Mouse (Mus musculus): ENCODE results near the gene Sult2b1. TPM values are rescaled to one million over a fixed set of nuclear protein-coding genes. Genes with fewer than 3 reads are reported as not detected.
A peak's percentile ranks its signal among the peaks of the same experiment; 100 is the strongest.

Sult2b1 gene
- polyA plus RNA-seq, 1 experiment from 2014 or later = 8.6 TPM

DNA sequence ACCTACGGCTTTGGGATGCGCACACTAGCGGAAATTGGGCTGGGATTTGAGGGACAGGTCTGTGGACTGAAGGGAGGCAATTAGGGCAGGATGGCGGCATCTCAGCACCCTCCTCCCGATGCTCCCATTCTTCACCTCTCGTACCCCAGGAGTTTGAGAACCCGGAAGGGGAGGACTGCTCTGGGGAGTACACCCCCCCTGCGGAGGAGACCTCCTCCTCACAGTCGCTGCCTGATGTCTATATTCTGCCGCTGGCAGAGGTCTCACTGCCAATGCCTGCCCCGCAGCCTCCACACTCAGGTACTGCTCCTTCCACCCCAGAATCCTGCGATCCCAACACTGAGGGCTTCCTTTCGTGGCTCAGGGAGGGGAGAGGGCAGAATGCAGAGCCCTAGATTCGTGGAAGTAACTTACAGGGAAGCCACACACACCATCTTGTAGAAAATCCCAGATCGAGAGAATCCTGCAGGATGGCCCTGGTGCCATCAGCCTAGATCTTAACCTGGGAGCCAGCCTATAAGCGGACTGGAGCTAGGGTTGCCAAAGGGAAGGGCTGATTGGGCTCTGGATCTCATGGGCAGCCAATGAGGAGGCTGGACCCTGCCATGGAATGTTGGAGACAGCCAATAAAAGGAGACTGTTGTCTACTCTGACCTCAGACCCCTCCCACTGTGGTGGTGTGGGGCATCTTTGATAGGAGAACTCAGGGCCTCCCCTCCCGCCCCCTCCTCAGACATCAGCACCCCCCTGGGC lies 2.4 kb upstream of the Sult2b1 start:
- WGBS = 6% methylated on average over 17 of the region's 17 CpGs
- H3K4me1 ChIP-seq = peaks cover 40% of the 10 kb centered on the region
- H3K27me3 ChIP-seq (replicated peaks) = 0 out of 2 replicates have a peak, but pooled peaks cover 3% of the 10 kb centered on the region
- peak overlapping the region; percentile 99 for H3K27ac ChIP-seq (replicated peaks)
- peak overlapping the region; percentile 72 for H3K4me3 ChIP-seq (replicated peaks)
- peaks cover 44% of the 10 kb centered on the region for H3K36me3 ChIP-seq
- peak; percentile 28; the same call in 1 of the 2 replicates for ATAC-seq (ENCODE audit: low FRiP score)
- peak overlapping the region; percentile 92 for H3K9ac ChIP-seq (replicated peaks)
- H3K9me3 ChIP-seq (replicated peaks) = no peaks in the 10 kb centered on the region
- H3K4me2 ChIP-seq = peak overlapping the region; percentile 90

- H3K4me3 ChIP-seq (replicated peaks) = peak overlapping the region; percentile 72
- WGBS = 1% methylated on average over 14 of the region's 14 CpGs
- peak overlapping the region; percentile 92 for H3K9ac ChIP-seq (replicated peaks)
- 0 out of 2 replicates have a peak, but pooled peaks cover 3% of the 10 kb centered on the region for H3K27me3 ChIP-seq (replicated peaks)
- H3K4me1 ChIP-seq = peaks cover 40% of the 10 kb centered on the region
- no peaks in the 10 kb centered on the region for H3K9me3 ChIP-seq (replicated peaks)
- peak overlapping the region; percentile 99 for H3K27ac ChIP-seq (replicated peaks)
- H3K4me2 ChIP-seq = peak overlapping the region; percentile 90
- H3K36me3 ChIP-seq = peaks cover 40% of the 10 kb centered on the region
- peak; percentile 25 for ATAC-seq (ENCODE audit: low FRiP score)
Observed at GRCm38 (mm10) chr7:45786136-45786578, 1.7 kb upstream of the Sult2b1 start.

DNA sequence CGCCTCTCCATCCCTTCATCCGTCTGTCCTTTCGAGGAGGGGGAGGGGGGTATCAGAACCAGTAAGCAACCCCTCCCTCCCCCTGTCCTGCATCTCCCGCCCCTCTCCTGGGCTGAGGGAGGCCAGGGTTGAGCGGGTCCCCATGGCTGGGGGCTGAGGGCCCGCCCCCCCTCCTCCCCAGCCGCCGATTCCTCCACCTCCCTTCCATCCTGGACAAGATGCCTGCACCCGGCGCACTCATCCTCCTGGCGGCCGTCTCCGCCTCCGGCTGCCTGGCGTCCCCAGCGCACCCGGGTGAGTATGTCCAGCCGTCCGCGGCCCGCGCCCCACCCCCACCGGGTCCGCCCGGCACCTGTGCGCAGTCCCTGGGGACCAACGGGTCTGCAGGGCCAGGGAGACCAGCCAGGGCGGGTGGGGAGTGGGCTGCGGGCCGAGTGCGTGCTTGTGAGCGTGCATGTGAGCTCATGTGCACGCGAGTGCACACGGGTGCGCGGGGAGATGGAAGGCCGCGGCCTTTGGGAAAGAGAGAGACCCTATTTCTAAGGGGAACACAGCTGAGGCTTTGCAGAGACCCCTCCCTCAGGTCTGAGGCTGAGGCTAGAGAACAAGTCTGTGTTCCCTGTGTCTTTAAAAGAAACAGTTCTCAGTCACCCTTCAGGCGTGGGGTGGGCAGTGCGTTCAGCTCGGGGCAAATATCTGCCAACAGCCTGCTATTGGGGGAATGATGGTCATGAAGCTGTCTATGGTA lies 1.1 kb upstream of the Sult2b1 start:
- H3K4me2 ChIP-seq = peak overlapping the region; percentile 90

DNA sequence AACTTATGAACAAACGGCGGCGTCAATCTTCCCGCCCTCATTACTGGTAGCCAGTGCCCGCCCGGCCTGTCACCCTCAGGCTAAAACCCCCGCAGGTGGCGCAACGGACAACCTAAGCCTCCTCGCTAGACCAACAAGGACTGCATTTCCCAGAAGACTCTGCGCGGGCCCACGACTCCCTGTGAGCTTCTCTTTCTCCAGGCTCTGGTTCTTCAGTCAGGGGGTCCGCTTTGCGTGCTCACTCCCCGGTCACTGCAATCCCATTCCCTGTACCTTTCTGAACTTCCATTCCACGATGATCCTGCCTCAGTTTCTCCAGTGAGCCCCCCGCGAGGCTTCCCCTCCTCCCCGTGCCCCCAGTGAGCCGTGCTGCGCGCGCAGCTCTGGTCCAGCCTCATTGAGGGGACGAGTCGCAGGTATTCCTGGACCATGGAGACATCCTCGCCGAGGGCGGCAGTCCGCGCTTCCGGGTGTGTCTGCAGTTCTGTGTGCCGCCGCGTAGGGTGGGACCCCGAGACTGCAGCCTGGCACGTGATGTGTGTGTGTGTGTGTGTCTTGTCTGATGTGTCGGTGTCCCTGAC lies 868 bp downstream of the Sult2b1 start, which contains the start of gene Lmtk3:
Lmtk3 (plus strand) TSS at position 228 of the 581 bp plus-strand sequence.
- Histone ChIP-seq H3K27ac (replicated peaks) (peak within 1 kb of the TSS; percentile 99), H3K4me1 (peaks cover 42% of the 10 kb centered on the region), H3K4me3 (replicated peaks) (peak within 1 kb of the TSS; percentile 72), H3K9me3 (replicated peaks) (no peaks in the 10 kb centered on the region), H3K9ac (replicated peaks) (peak within 1 kb of the TSS; percentile 92), H3K36me3 (peaks cover 15% of the 10 kb centered on the region), H3K27me3 (replicated peaks) (0 out of 2 replicates have a peak, but pooled peaks cover 3% of the 10 kb centered on the region), H3K4me2 (peak within 1 kb of the TSS; percentile 90)
- peak; percentile 57 for ATAC-seq (ENCODE audit: low FRiP score)
- under 1% methylated on average over 38 of the region's 38 CpGs for WGBS

More for the DNA sequence above, 1.1 kb upstream of the Sult2b1 start:
- Histone ChIP-seq H3K9ac (replicated peaks) (peak overlapping the region; percentile 92), H3K36me3 (peaks cover 34% of the 10 kb centered on the region), H3K4me3 (replicated peaks) (peak overlapping the region; percentile 72), H3K27me3 (replicated peaks) (0 out of 2 replicates have a peak, but pooled peaks cover 3% of the 10 kb centered on the region), H3K4me1 (peaks cover 37% of the 10 kb centered on the region), H3K27ac (replicated peaks) (peak overlapping the region; percentile 99), H3K9me3 (replicated peaks) (no peaks in the 10 kb centered on the region)
- 1% methylated on average over 40 of the region's 42 CpGs for WGBS
- ATAC-seq (ENCODE audit: low FRiP score) = peak; percentile 33

- H3K36me3 ChIP-seq = 0 out of 2 replicates have a peak, but pooled peaks cover 4% of the 10 kb centered on the region
- H3K27me3 ChIP-seq (replicated peaks) = 0 out of 2 replicates have a peak, but pooled peaks cover 3% of the 10 kb centered on the region
- H3K9me3 ChIP-seq (replicated peaks) = no peaks in the 10 kb centered on the region
- no peak overlapping the region for H3K4me3 ChIP-seq (replicated peaks)
- no peak overlapping the region for H3K4me2 ChIP-seq
- no peak overlapping the region for H3K27ac ChIP-seq (replicated peaks)
- H3K9ac ChIP-seq (replicated peaks) = no peak overlapping the region
- WGBS = 83% methylated on average over 4 of the region's 4 CpGs
- H3K4me1 ChIP-seq = peaks cover 30% of the 10 kb centered on the region
- ATAC-seq (ENCODE audit: low FRiP score) = no peak
Observed at GRCm38 (mm10) chr7:45782271-45782670, 2.2 kb downstream of the Sult2b1 start.

DNA sequence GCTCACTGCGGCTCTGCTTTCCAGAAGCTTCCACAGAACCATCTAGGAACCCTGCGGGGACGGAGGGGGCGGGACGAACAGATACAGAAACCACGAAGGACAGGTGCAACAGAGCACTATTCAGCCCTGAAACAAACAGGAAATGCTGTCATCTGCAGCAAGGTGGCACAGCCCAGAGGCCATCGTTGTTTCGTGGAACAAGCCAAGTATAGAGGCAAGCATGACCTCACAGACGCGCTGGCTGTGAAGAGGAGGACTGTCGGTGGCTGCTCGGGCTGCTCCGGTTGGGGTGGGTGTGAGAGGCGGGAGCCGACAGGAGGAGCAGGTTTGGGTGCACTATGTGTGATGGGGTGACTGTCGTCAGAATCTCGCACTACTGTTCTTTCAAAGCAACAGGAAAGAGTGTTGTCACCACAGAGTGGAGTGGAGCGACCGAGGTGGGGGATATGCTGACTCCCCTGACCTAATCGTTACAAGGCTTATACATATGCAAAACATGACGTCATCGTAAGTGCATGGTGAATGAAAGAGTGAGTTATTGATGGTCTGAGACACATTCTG lies 5.3 kb downstream of the Sult2b1 start:
- Histone ChIP-seq H3K4me2 (peak overlapping the region; percentile 38), H3K9ac (replicated peaks) (peak overlapping the region; percentile 17; the same call in 1 of the 2 replicates), H3K36me3 (no peaks in the 10 kb centered on the region), H3K4me1 (peaks cover 12% of the 10 kb centered on the region; the same call in 1 of the 2 replicates), H3K9me3 (replicated peaks) (no peaks in the 10 kb centered on the region), H3K27me3 (replicated peaks) (0 out of 2 replicates have a peak, but pooled peaks cover 3% of the 10 kb centered on the region), H3K4me3 (replicated peaks) (no peak overlapping the region), H3K27ac (replicated peaks) (no peak overlapping the region)
- ATAC-seq (ENCODE audit: low FRiP score) = no peak
- 14% methylated on average over 22 of the region's 22 CpGs for WGBS

DNA sequence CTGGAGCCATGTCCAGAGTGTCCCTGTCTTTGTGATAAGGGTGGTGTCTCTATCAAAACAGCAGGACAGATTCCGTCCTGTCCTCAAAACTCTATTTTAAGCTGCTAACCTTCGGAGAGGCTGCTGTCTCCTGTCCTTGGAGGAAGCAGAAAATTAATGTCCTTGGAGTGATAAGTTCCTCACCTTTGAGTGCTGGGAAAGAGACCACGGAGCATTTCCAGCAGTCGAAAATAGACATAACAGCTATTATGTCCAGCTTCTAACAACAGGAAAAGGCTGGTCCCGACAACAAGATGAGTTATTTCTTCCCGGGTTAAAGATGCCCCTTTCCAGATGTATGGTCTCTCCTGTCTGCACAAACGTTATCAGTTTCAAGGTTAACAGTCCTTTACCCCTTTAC lies 9.2 kb downstream of the Sult2b1 start:
- Histone ChIP-seq H3K4me1 (peaks cover 5% of the 10 kb centered on the region; the same call in 1 of the 2 replicates), H3K27ac (replicated peaks) (no peak overlapping the region), H3K4me2 (no peak overlapping the region), H3K4me3 (replicated peaks) (no peak overlapping the region), H3K27me3 (replicated peaks) (0 out of 2 replicates have a peak, but pooled peaks cover 3% of the 10 kb centered on the region), H3K9me3 (replicated peaks) (no peaks in the 10 kb centered on the region), H3K9ac (replicated peaks) (no peak overlapping the region), H3K36me3 (no peaks in the 10 kb centered on the region)
- 88% methylated on average over 7 of the region's 7 CpGs for WGBS
- no peak for ATAC-seq (ENCODE audit: low FRiP score)

DNA sequence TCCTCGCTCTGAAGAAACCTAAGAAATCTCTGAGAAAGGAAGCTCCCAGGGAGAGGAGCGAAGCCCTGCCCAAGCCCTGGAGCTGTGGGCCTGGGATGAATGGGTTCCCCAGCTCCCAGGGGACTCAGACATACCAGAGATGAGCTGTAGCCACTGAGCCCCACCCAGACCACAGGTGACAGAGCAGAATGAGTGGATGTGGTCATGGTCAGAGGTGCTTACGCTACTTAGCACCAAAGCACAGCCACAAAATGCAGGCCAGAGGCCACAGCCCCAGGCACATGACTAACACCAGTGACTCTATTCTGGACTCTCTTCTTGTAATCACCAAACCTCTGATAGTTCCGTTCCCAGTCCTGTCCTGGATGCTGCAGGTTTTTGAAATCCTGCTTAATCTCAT lies 13.4 kb downstream of the Sult2b1 start:
- no peak overlapping the region for H3K27ac ChIP-seq (replicated peaks)
- 77% methylated on average over 4 of the region's 4 CpGs for WGBS

DNA sequence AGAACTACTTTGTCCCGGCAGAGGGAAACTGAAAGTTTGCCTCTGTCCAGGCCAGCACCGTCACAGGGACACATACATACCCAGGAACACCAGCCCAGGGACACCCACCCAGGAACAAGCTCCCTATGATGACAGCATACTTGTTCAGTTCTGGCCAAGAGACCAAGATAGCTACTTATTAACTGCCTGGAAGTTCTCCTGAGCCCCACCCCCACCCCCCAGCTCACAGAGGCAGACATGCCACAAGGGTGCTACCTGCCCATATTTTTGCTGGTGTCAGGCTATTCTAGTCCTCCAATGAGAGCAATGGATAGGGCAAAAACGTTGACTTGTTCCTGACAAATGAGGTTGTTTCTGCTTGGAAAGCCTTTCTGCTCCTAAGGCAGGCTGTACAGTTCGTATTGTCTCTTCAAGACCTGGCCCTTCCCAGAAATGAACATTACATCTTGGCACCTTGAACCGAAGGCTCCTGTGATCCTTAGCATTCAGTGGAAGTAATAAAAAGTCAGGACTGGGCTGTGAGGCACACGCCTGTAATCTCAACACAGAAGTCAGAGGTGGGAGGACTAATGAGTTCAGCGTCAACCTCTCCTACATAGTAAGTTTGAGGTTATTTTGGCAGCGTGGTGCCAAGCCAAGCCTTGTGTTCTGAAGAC lies 13.9 kb downstream of the Sult2b1 start:
- ATAC-seq (ENCODE audit: low FRiP score) = no peak

More for the DNA sequence above, 13.4 kb downstream of the Sult2b1 start:
- no peak overlapping the region for H3K9ac ChIP-seq (replicated peaks)
- H3K4me1 ChIP-seq = no peaks in the 10 kb centered on the region
- no peak overlapping the region for H3K4me3 ChIP-seq (replicated peaks)
- no peaks in the 10 kb centered on the region for H3K36me3 ChIP-seq
- H3K27me3 ChIP-seq (replicated peaks) = 0 out of 2 replicates have a peak, but pooled peaks cover 3% of the 10 kb centered on the region
- H3K4me2 ChIP-seq = no peak overlapping the region
- no peak for ATAC-seq (ENCODE audit: low FRiP score)
- H3K9me3 ChIP-seq (replicated peaks) = no peaks in the 10 kb centered on the region

DNA sequence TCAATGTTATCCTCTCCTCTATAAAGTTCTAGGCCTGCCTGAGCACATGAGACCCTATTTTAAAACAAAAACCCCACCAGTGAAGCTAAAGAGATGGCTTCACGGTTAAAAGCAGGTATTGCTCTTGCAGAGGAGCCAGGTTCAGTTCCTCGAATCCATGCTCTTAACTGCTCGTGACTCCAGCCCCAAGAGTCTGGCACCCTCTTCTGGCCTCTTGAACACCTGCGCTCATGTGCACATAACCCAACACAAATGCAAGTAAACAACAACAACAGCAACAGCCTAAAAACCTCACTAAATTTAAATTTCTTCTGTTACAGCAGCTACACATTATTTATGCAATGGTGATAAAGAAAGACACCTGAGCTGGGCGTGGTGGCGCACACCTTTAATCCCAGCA lies 17.0 kb downstream of the Sult2b1 start:
- no peak for ATAC-seq (ENCODE audit: low FRiP score)
- no peak overlapping the region for H3K9ac ChIP-seq (replicated peaks)
- no peak overlapping the region for H3K27ac ChIP-seq (replicated peaks)
- H3K4me2 ChIP-seq = no peak overlapping the region
- no peaks in the 10 kb centered on the region for H3K36me3 ChIP-seq
- H3K27me3 ChIP-seq (replicated peaks) = no peaks in the 10 kb centered on the region
- H3K4me3 ChIP-seq (replicated peaks) = no peak overlapping the region
- 95% methylated on average over 6 of the region's 6 CpGs for WGBS
- H3K4me1 ChIP-seq = no peaks in the 10 kb centered on the region
- no peaks in the 10 kb centered on the region for H3K9me3 ChIP-seq (replicated peaks)

More for the DNA sequence above, 13.9 kb downstream of the Sult2b1 start:
- no peak overlapping the region for H3K9ac ChIP-seq (replicated peaks)
- H3K4me1 ChIP-seq = no peaks in the 10 kb centered on the region
- H3K4me2 ChIP-seq = no peak overlapping the region
- H3K27ac ChIP-seq (replicated peaks) = no peak overlapping the region
- WGBS = 81% methylated on average over 8 of the region's 8 CpGs
- H3K27me3 ChIP-seq (replicated peaks) = 0 out of 2 replicates have a peak, but pooled peaks cover 3% of the 10 kb centered on the region
- H3K4me3 ChIP-seq (replicated peaks) = no peak overlapping the region
- H3K9me3 ChIP-seq (replicated peaks) = no peaks in the 10 kb centered on the region
- H3K36me3 ChIP-seq = no peaks in the 10 kb centered on the region
